Mouse (Mus musculus) E14TG2a.4 (cell line): Measurements from ENCODE around the gene Zkscan3.

Source experiments
- CTCF ChIP-seq: conservative IDR thresholded peaks from 2 replicates; pipeline ENCODE4 v1.5.1; 2014; ENCODE audit warnings: low read length
- POU5F1 ChIP-seq: IDR thresholded peaks from 2 replicates; pipeline ENCODE4 v1.6.1; 2014; ENCODE audit warnings: low read length, borderline replicate concordance

GRCm38 (mm10) chr13:21362621-21363248 lies 39.8 kb downstream of the Zkscan3 start, which contains the start of gene Zscan12:
- TF ChIP-seq CTCF (no peak), POU5F1 (no peak)
